In the genomic region with DNA sequence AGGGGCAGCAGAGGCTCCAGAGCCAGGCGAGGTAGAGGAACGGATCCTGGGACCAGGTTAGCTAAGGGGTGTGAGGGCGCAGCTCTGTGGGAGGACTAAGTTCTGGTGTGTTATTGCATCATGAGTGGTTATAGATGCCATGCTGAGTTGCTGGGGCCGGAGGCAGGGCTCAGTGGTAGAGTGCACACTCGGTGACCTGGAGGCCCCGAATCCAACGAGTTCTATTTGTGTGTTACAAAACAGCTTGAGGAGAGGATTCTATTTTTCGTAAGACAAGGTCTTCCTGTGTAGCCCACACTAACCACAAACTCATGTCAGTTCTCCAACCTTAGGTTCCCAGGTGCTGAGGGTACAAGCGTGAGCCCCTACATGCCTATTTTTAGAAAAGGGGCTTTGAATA, we compare ENCODE assay signal across 22 mouse cellular contexts. TPM values are rescaled to one million over a fixed set of nuclear protein-coding genes. Genes with fewer than 3 reads are reported as not detected.
A peak's percentile ranks its signal among the peaks of the same experiment; 100 is the strongest.
DNase-seq lines count a peak whose midpoint lies in the region; ATAC-seq and TF ChIP-seq lines count a peak whose summit lies in the region.
"Had no signal": no experiment of that assay in that cellular context is flagged by ENCODE, and none has a peak within 500 bp of the region (broad histone marks: within the 10 kb centered on the region; RNA-seq: fewer than 3 reads in every experiment).

No protein-coding gene starts in this region.

- no peak for TF ChIP-seq EP300 in ES-Bruce4 (IDR thresholded peaks at IDR 0.05; ENCODE audit: insufficient read depth, low read depth, low read length)

- H3K36me3 ChIP-seq in heart, embryonic 15.5 days: no peaks in the 10 kb centered on the region
- H3K36me3 ChIP-seq in ES-Bruce4 (ENCODE audit: control insufficient read depth, insufficient read depth, low read length, poor library complexity, severe bottlenecking): no peaks in the 10 kb centered on the region
- no peaks in the 10 kb centered on the region for H3K36me3 ChIP-seq in hindbrain, embryonic 16.5 days (ENCODE audit: control insufficient read depth, insufficient read depth, low read length)
- H3K36me3 ChIP-seq: hindbrain, embryonic 15.5 days; neural tube, embryonic 13.5 days had no signal

- no peak for ATAC-seq in heart, embryonic 15.5 days (replicated peaks; ENCODE audit: insufficient number of reproducible peaks, insufficient read depth, low FRiP score, low read depth)
- ATAC-seq in megakaryocyte progenitor cell, adult 5-6 weeks (replicated peaks; ENCODE audit: poor library complexity): peak; percentile 79
- no peak for ATAC-seq in hindbrain, embryonic 16.5 days
- ATAC-seq: forebrain, embryonic 14.5 days; midbrain, embryonic 16.5 days had no signal

- 0 out of 2 replicates have a peak, but pooled peaks cover 3% of the 10 kb centered on the region for H3K27me3 ChIP-seq in heart, embryonic 15.5 days
- H3K27me3 ChIP-seq in ES-Bruce4 (ENCODE audit: control insufficient read depth, insufficient read depth, low read length, poor library complexity, severe bottlenecking): no peaks in the 10 kb centered on the region
- H3K27me3 ChIP-seq in hindbrain, embryonic 16.5 days (replicated peaks; ENCODE audit: control insufficient read depth, insufficient read depth, low read length): no peaks in the 10 kb centered on the region
- H3K27me3 ChIP-seq: hindbrain, embryonic 15.5 days; neural tube, embryonic 13.5 days had no signal

- H3K4me3 ChIP-seq in heart, embryonic 15.5 days: no peak overlapping the region
- no peak overlapping the region for H3K4me3 ChIP-seq in ES-Bruce4 (ENCODE audit: low read depth, low read length)
- H3K4me3 ChIP-seq in hindbrain, embryonic 16.5 days (ENCODE audit: low read length): no peak overlapping the region
- H3K4me3 ChIP-seq: hindbrain, embryonic 15.5 days; neural tube, embryonic 13.5 days had no signal

- no peak for DNase-seq in heart, postnatal 4 days
- DNase-seq in thymus, postnatal 14 days: peak; percentile 63
- DNase-seq in yolk sac, embryonic 10.5 days (ENCODE audit: low spot score): no peak
- no peak for DNase-seq in kidney, adult 9 months
- DNase-seq: adrenal gland, postnatal 10 days; cerebellum, adult 9-10 months; heart, adult 18-20 months; heart, postnatal 10 days; lung, embryonic 14.5 days; spleen, adult 18-20 months had no signal

- no peaks in the 10 kb centered on the region for H3K9me3 ChIP-seq in heart, embryonic 15.5 days (replicated peaks)
- no peaks in the 10 kb centered on the region for H3K9me3 ChIP-seq in ES-Bruce4 (replicated peaks; ENCODE audit: control insufficient read depth, insufficient read depth, low read length, poor library complexity, severe bottlenecking)
- H3K9me3 ChIP-seq in hindbrain, embryonic 16.5 days (ENCODE audit: control insufficient read depth, low read length): no peaks in the 10 kb centered on the region
- H3K9me3 ChIP-seq: hindbrain, embryonic 15.5 days; megakaryocyte, embryonic 14.5 days; neural tube, embryonic 13.5 days had no signal

- H3K4me1 ChIP-seq in heart, embryonic 15.5 days (replicated peaks): peaks cover 20% of the 10 kb centered on the region
- H3K4me1 ChIP-seq in ES-Bruce4 (ENCODE audit: control insufficient read depth, insufficient read depth, low read length): peaks cover 4% of the 10 kb centered on the region
- no peaks in the 10 kb centered on the region for H3K4me1 ChIP-seq in hindbrain, embryonic 16.5 days (ENCODE audit: control insufficient read depth, insufficient read depth, low read depth, low read length)

- TF ChIP-seq CTCF in ES-Bruce4 (IDR thresholded peaks at IDR 0.05; ENCODE audit: low read depth, low read length): no peak

- no peak overlapping the region for H3K9ac ChIP-seq in heart, embryonic 15.5 days
- peak overlapping the region; percentile 57 for H3K9ac ChIP-seq in ES-Bruce4 (ENCODE audit: low read depth, poor library complexity, severe bottlenecking)
- H3K9ac ChIP-seq in hindbrain, embryonic 16.5 days (ENCODE audit: low read depth, low read length): no peak overlapping the region
- H3K9ac ChIP-seq: hindbrain, embryonic 15.5 days; lung, embryonic 14.5 days; neural tube, embryonic 13.5 days had no signal

- H3K4me2 ChIP-seq in heart, embryonic 15.5 days: peak overlapping the region; percentile 12; the same call in 1 of the 2 replicates
- H3K4me2 ChIP-seq in hindbrain, embryonic 16.5 days (ENCODE audit: low read length): no peak overlapping the region
- H3K4me2 ChIP-seq: hindbrain, embryonic 15.5 days; lung, embryonic 14.5 days; neural tube, embryonic 13.5 days had no signal

- 62% methylated on average over 9 of the region's 9 CpGs for WGBS in heart, embryonic 15.5 days
- WGBS in hindbrain, embryonic 16.5 days: 81% methylated on average over 9 of the region's 9 CpGs

- no peak for TF ChIP-seq POLR2A in ES-Bruce4 (IDR thresholded peaks at IDR 0.05; ENCODE audit: insufficient read depth, low read length)

- H3K27ac ChIP-seq in heart, embryonic 15.5 days: no peak overlapping the region
- H3K27ac ChIP-seq in ES-Bruce4 (ENCODE audit: insufficient read depth, low read length): peak overlapping the region; percentile 4; the same call in 1 of the 2 replicates
- no peak overlapping the region for H3K27ac ChIP-seq in hindbrain, embryonic 16.5 days (ENCODE audit: low read depth, low read length)
- H3K27ac ChIP-seq: hindbrain, embryonic 15.5 days; neural tube, embryonic 13.5 days; stomach, postnatal 0 days had no signal

RNA-seq across cellular contexts. Expression of gene Lefty2, which starts 8.4 kb away (rescaled TPM):
- 0.05 and 0.14 TPM in 2 replicates for polyA plus RNA-seq in heart, embryonic 15.5 days (2015; fragmentation: Nextera tagmentation; extraction: Ambion mirVana)
- not detected for total RNA-seq in heart, postnatal 4 days (2021)
- polyA plus RNA-seq in ES-Bruce4 (2011; ENCODE audit: insufficient read depth, insufficient read length, low read depth, missing spikeins): 117 and 124 TPM in 2 replicates
- total RNA-seq in megakaryocyte progenitor cell, adult 5-6 weeks (2015): not detected in 2 replicates
- total RNA-seq in megakaryocyte progenitor cell, adult 5-6 weeks (2017): not detected in 2 replicates
- polyA plus RNA-seq in hindbrain, embryonic 16.5 days (2015; fragmentation: Nextera tagmentation; extraction: Ambion mirVana): 4.8 and 5.6 TPM in 2 replicates
- total RNA-seq: heart, adult 18-20 months; MEL had no signal
- polyA plus RNA-seq: kidney, embryonic 14.5 days; lung, embryonic 14.5 days; neural tube, embryonic 13.5 days had no signal

RNA-seq across cellular contexts. Expression of gene Pycr2, which starts 19.6 kb away (rescaled TPM):
- 42.1 and 57.9 TPM in 2 replicates for polyA plus RNA-seq in heart, embryonic 15.5 days (2015; fragmentation: Nextera tagmentation; extraction: Ambion mirVana)
- total RNA-seq in heart, postnatal 4 days (2021): 10 to 100 TPM; 16.1 to 18.8 TPM
- 97.4 and 109 TPM in 2 replicates for polyA plus RNA-seq in ES-Bruce4 (2011; ENCODE audit: insufficient read depth, insufficient read length, low read depth, missing spikeins)
- 27.2 and 28.8 TPM in 2 replicates for total RNA-seq in megakaryocyte progenitor cell, adult 5-6 weeks (2015)
- 22.4 and 26.3 TPM in 2 replicates for total RNA-seq in megakaryocyte progenitor cell, adult 5-6 weeks (2017)
- polyA plus RNA-seq in hindbrain, embryonic 16.5 days (2015; fragmentation: Nextera tagmentation; extraction: Ambion mirVana): 74.6 and 75.6 TPM in 2 replicates

RNA-seq across cellular contexts. Expression of gene Sde2, which starts 33.6 kb away (rescaled TPM):
- polyA plus RNA-seq in heart, embryonic 15.5 days (2015; fragmentation: Nextera tagmentation; extraction: Ambion mirVana): 20.8 and 22.8 TPM in 2 replicates
- 10 to 100 TPM; 17.7 to 19.8 TPM for total RNA-seq in heart, postnatal 4 days (2021)
- 35.0 and 36.6 TPM in 2 replicates for polyA plus RNA-seq in ES-Bruce4 (2011; ENCODE audit: insufficient read depth, insufficient read length, low read depth, missing spikeins)
- total RNA-seq in megakaryocyte progenitor cell, adult 5-6 weeks (2015): 17.6 and 21.3 TPM in 2 replicates
- total RNA-seq in megakaryocyte progenitor cell, adult 5-6 weeks (2017): 29.9 and 33.6 TPM in 2 replicates
- polyA plus RNA-seq in hindbrain, embryonic 16.5 days (2015; fragmentation: Nextera tagmentation; extraction: Ambion mirVana): 28.7 and 32.2 TPM in 2 replicates

RNA-seq across cellular contexts. Expression of gene Lefty1, which starts 50.3 kb away (rescaled TPM):
- polyA plus RNA-seq in heart, embryonic 15.5 days (2015; fragmentation: Nextera tagmentation; extraction: Ambion mirVana): 1.0 and 1.5 TPM in 2 replicates
- total RNA-seq in heart, postnatal 4 days (2021): under 1 TPM; 0.48 to 0.79 TPM
- 53.2 and 60.3 TPM in 2 replicates for polyA plus RNA-seq in ES-Bruce4 (2011; ENCODE audit: insufficient read depth, insufficient read length, low read depth, missing spikeins)
- total RNA-seq in megakaryocyte progenitor cell, adult 5-6 weeks (2015): 0.90 and 1.7 TPM in 2 replicates
- total RNA-seq in megakaryocyte progenitor cell, adult 5-6 weeks (2017): 0.27 TPM in 1 of 2 replicates, not detected in the other
- polyA plus RNA-seq in hindbrain, embryonic 16.5 days (2015; fragmentation: Nextera tagmentation; extraction: Ambion mirVana): 0.16 and 0.25 TPM in 2 replicates
- polyA plus RNA-seq: midbrain, embryonic 16.5 days had no signal

RNA-seq across cellular contexts. Expression of gene Tmem63a, which starts 57.7 kb away (rescaled TPM):
- 10.0 and 12.1 TPM in 2 replicates for polyA plus RNA-seq in heart, embryonic 15.5 days (2015; fragmentation: Nextera tagmentation; extraction: Ambion mirVana)
- 10 to 100 TPM; 17.7 to 18.0 TPM for total RNA-seq in heart, postnatal 4 days (2021)
- polyA plus RNA-seq in ES-Bruce4 (2011; ENCODE audit: insufficient read depth, insufficient read length, low read depth, missing spikeins): 26.9 and 27.7 TPM in 2 replicates
- 15.0 and 15.6 TPM in 2 replicates for total RNA-seq in megakaryocyte progenitor cell, adult 5-6 weeks (2015)
- total RNA-seq in megakaryocyte progenitor cell, adult 5-6 weeks (2017): 16.5 and 16.8 TPM in 2 replicates
- 2.1 and 2.6 TPM in 2 replicates for polyA plus RNA-seq in hindbrain, embryonic 16.5 days (2015; fragmentation: Nextera tagmentation; extraction: Ambion mirVana)

Comparison
In these comparisons a context has a peak if more than half of its experiments do, and no peak if none do; other contexts are left out.
1. RNA of gene Lefty2, which starts 8.4 kb away (polyA plus RNA-seq): 117 to 124 TPM in ES-Bruce4; 4.8 to 5.6 TPM in hindbrain, embryonic 16.5 days and 0.05 to 0.14 TPM in heart, embryonic 15.5 days; every median in the first group is over 10 times any median in the second.